Mouse (Mus musculus) kidney, embryonic 15.5 days (tissue): ENCODE data around the gene Lmf1. TPM values are rescaled to one million over a fixed set of nuclear protein-coding genes. Genes with fewer than 3 reads are reported as not detected.

ENCODE experiments used
- ATAC-seq: fragments of 200-750 bp; cut with Nextera tagmentation; replicated peaks from 2 replicates; pipeline ENCODE4 v1.8.0; 2017; ENCODE audit warnings: moderate TSS enrichment; ENCODE audit not compliant: low FRiP score
- H3K27ac ChIP-seq: fragments of 300-500 bp; sonication (generic); 2 replicates; pipeline ENCODE4 v1.5.1; 2015; ENCODE audit warnings: mild to moderate bottlenecking, inconsistent platforms
- H3K27me3 ChIP-seq: fragments of 300-500 bp; sonication (generic); 2 replicates; pipeline ENCODE4 v1.6.1; 2015; ENCODE audit warnings: inconsistent platforms
- H3K36me3 ChIP-seq: fragments of 300-500 bp; sonication (generic); 2 replicates; pipeline ENCODE4 v1.6.1; 2015; ENCODE audit warnings: inconsistent platforms
- H3K4me1 ChIP-seq: fragments of 300-500 bp; sonication (generic); 2 replicates; pipeline ENCODE4 v1.6.1; 2015; ENCODE audit warnings: inconsistent platforms
- H3K4me2 ChIP-seq: fragments of 300-500 bp; sonication (generic); 2 replicates; pipeline ENCODE4 v1.6.1; 2015; ENCODE audit warnings: moderate library complexity, mild to moderate bottlenecking, inconsistent platforms
- H3K4me3 ChIP-seq: fragments of 300-500 bp; sonication (generic); replicated peaks from 2 replicates; pipeline ENCODE4 v1.5.1; 2015; ENCODE audit warnings: mild to moderate bottlenecking, inconsistent platforms
- H3K9ac ChIP-seq: fragments of 300-500 bp; sonication (generic); 2 replicates; pipeline ENCODE4 v1.6.1; 2015; ENCODE audit warnings: mild to moderate bottlenecking, inconsistent platforms
- H3K9me3 ChIP-seq: fragments of 300-500 bp; sonication (generic); replicated peaks from 2 replicates; pipeline ENCODE4 v1.6.1; 2016; ENCODE audit warnings: inconsistent platforms
- WGBS: fragments of 180-500 bp; shearing (Covaris S2); methylation state at CpG from one replicate; pipeline ENCODE4 v1.1.7; 2015; ENCODE audit warnings: mixed read lengths; 5-methylcytosine and 5-hydroxymethylcytosine counted together
- polyA plus RNA-seq: library from polyadenylated mRNA; unstranded; fragments of >200 nt; fragmentation: Nextera tagmentation; extraction: Ambion mirVana; gene quantifications from 2 replicates; pipeline ENCODE4 v1.2.1, GENCODE M21; 2015

Gene Lmf1
- polyA plus RNA-seq, 1 experiment from 2014 or later: 32.1 TPM

DNA sequence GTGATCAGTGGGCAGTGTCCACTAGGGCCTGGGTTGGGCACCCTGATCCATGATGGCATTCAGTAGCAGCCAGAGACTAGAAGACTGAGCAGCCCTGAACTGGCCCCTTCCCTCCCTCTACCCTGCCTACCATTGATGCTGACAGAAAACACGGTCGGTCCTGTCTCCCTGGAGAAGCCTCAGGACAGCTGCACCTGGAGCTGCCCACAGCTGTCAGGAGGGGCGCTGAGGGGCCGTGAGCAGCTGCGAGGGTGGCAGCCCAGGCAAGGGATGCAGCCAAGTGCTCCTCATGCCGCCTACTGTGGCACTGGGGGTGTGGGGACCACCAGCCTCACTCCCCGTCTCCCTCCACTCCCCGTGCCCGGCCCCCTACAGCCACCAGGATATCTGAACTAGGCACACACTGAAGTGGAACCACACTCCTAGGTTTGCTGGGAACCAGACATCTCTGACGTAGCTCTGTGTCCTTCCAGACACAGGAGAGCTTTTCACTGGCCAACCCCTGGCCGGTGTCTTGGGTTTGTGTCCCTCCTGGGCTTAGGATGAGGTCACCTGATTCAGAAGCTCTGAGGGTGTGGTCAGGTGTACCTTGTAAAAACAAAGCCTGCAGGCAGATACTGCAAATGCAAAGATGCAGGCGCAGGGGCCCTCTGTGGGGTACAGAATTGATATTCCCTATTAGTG lies 77.4 kb downstream of the Lmf1 start:
- no peak overlapping the region for H3K4me3 ChIP-seq
- H3K27ac ChIP-seq: no peak overlapping the region
- no peak overlapping the region for H3K9ac ChIP-seq
- no peaks in the 10 kb centered on the region for H3K9me3 ChIP-seq
- no peak overlapping the region for H3K4me2 ChIP-seq
- H3K27me3 ChIP-seq: no peaks in the 10 kb centered on the region
- 57% methylated on average over 12 of the region's 12 CpGs for WGBS
- H3K4me1 ChIP-seq: peaks cover 6% of the 10 kb centered on the region; the same call in 1 of the 2 replicates
- ATAC-seq: peak; percentile 15; the same call in 1 of the 2 replicates
- H3K36me3 ChIP-seq: peaks cover 18% of the 10 kb centered on the region

DNA sequence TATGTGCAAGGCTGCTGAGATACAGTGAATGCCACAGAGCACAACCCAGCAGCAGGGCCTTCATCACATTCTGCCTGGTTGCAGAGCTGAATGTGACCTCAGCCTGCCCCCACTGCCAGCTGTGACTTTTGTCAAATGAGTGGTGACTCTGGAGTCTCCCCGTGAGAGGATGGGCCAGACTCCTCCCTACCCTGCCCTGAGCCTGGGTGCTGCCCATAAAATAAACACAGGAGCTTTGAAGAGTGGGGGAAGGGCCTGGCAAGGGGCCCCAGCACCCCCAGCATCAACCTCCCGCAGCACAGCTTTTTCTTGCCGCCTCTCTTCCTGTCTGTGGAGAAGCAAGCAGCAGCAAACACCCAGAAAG lies 77.9 kb downstream of the Lmf1 start:
- Histone ChIP-seq H3K27ac (0 out of 2 replicates have a peak overlapping the region, but pooled peaks have one; percentile 29), H3K4me1 (peaks cover 6% of the 10 kb centered on the region; the same call in 1 of the 2 replicates), H3K9me3 (no peaks in the 10 kb centered on the region), H3K36me3 (peaks cover 18% of the 10 kb centered on the region), H3K4me3 (no peak overlapping the region), H3K9ac (no peak overlapping the region), H3K4me2 (no peak overlapping the region), H3K27me3 (no peaks in the 10 kb centered on the region)
- no peak for ATAC-seq
- 8% methylated on average over 3 of the region's 3 CpGs for WGBS

DNA sequence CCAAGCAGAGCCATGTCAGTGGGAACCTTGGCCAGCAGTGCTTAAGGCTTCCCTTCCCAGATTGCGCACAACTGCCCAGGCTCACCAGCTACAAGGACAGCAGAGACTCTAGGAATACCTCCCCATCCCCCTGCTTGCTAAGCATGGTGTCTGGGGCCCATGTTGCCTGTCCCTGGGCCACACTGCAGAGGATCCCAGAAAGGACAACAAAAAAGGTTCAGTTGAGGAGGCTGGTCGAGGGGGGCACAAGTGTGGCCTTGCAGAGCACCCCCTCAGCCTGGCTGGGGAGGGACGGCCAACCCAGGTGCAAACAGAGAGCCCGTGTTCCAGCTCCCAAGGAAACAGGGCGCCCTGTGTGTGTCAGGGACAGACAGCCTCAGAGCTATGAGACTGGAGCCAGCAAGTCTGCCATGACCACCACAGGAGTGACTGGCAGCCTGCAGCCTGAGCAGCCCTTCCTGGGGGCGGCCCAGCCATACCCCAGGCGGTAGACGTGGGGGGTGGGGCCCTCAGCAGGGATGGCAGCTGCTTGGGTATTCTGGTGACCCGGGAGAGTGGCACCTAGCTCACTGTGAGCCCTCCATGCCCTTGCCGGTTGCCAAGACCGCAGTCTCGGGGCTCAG lies 84.4 kb downstream of the Lmf1 start:
- Histone ChIP-seq H3K4me2 (no peak overlapping the region), H3K4me1 (no peaks in the 10 kb centered on the region), H3K27me3 (peaks cover 3% of the 10 kb centered on the region; the same call in 1 of the 2 replicates), H3K9me3 (no peaks in the 10 kb centered on the region), H3K36me3 (no peaks in the 10 kb centered on the region), H3K27ac (no peak overlapping the region), H3K4me3 (no peak overlapping the region), H3K9ac (no peak overlapping the region)
- ATAC-seq: no peak
- 59% methylated on average over 12 of the region's 12 CpGs for WGBS

DNA sequence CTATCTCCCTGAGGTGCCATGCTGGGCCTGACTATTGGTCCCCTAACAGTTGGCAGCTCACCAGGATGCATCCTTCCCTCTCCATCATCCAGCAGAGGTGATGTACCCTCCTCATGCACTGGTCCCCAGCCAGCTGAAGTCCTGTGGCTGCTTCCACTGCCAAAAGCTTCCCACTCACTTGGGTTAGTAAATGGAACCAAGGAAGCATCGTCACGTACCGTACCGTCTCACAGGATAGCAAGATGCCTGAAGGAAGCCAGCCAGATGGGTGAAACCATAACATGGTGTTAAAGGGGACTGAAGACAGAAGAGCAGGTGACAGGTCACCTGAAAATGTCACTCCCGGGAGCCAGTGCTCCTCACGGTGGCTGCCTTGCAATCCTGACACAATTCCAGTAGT lies 86.6 kb downstream of the Lmf1 start:
- WGBS: 88% methylated on average over 6 of the region's 6 CpGs
- Histone ChIP-seq H3K9ac (no peak overlapping the region), H3K36me3 (no peaks in the 10 kb centered on the region), H3K27me3 (peaks cover 3% of the 10 kb centered on the region; the same call in 1 of the 2 replicates), H3K27ac (no peak overlapping the region), H3K4me1 (no peaks in the 10 kb centered on the region), H3K4me3 (no peak overlapping the region), H3K9me3 (no peaks in the 10 kb centered on the region), H3K4me2 (no peak overlapping the region)
- ATAC-seq: no peak

DNA sequence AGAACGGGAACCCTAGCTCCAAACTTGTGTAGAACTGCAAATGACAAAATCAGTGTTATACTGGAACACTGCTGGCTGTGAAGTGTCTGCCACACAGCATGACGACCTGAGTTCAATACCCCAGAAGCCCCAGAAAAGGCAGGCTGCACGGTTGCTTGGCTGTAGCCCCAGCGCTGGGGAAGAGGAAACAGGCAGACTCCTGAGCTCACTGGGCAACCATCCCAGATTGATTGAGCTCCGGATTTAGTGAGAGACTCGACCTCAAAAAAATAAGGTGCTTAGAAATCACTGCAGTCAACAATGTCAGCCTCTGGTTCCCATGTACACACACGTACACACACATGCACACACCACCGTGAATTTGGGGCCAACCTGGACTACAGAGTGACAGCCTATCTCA lies 87.0 kb downstream of the Lmf1 start:
- no peaks in the 10 kb centered on the region for H3K9me3 ChIP-seq
- H3K4me1 ChIP-seq: no peaks in the 10 kb centered on the region
- 77% methylated on average over 8 of the region's 8 CpGs for WGBS
- ATAC-seq: no peak
- no peak overlapping the region for H3K27ac ChIP-seq
- H3K9ac ChIP-seq: no peak overlapping the region
- H3K36me3 ChIP-seq: no peaks in the 10 kb centered on the region
- no peak overlapping the region for H3K4me2 ChIP-seq
- peaks cover 3% of the 10 kb centered on the region; the same call in 1 of the 2 replicates for H3K27me3 ChIP-seq
- no peak overlapping the region for H3K4me3 ChIP-seq

DNA sequence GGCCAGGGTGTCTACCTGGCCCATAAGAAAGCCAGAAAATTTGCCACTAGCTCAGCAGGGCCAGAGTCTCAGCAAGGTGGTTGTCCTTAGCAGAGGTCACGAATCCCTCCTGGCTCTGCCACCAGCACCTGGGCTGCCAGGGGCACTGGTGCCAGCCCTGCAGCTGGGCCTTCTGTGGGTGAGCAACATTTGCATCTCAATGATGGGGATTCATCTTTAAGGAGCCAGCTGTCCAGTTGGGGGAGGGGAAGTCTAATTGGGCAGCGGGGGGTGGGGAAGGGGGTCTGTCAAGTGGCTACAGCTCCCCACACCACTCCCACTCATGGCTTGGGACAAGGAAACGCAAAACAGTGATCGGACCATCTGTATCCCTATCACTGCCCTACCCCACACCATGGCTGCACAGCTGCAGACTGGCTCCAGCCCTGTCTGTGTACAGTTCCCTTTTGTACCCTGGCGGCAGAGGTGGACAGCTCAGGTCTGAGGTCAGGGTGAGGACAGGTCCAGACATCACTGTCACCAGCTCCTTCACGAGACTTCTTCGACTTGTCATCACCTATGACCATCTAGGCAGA lies 89.7 kb downstream of the Lmf1 start:
- no peak overlapping the region for H3K4me3 ChIP-seq
- no peaks in the 10 kb centered on the region for H3K4me1 ChIP-seq
- no peak overlapping the region for H3K9ac ChIP-seq
- peaks cover 3% of the 10 kb centered on the region; the same call in 1 of the 2 replicates for H3K27me3 ChIP-seq
- no peaks in the 10 kb centered on the region for H3K9me3 ChIP-seq
- WGBS: 76% methylated on average over 7 of the region's 7 CpGs
- H3K36me3 ChIP-seq: no peaks in the 10 kb centered on the region
- H3K27ac ChIP-seq: no peak overlapping the region
- H3K4me2 ChIP-seq: no peak overlapping the region
- ATAC-seq: no peak

DNA sequence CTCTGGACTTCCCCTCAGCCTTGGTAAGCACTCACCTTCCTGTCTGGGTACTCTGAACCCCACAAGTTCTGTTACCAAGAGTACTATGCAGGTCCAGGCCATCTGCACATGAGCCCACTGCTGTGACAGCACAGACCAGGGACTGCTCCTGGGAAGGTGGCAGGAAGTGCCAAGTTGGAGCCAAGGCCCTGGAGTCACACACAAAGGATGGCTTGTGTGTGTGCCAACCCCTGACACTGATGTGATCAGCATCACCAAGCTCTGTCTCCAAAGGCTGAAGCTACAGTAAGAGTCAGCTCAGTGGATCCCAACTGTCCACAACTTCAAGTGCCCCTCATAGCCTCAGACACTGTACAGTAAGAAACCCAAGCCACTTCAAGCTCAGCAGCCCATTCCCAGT lies 94.1 kb downstream of the Lmf1 start:
- H3K27me3 ChIP-seq: no peaks in the 10 kb centered on the region
- no peak for ATAC-seq
- no peaks in the 10 kb centered on the region for H3K36me3 ChIP-seq
- no peaks in the 10 kb centered on the region for H3K4me1 ChIP-seq
- no peak overlapping the region for H3K27ac ChIP-seq
- H3K9ac ChIP-seq: no peak overlapping the region
- H3K4me3 ChIP-seq: no peak overlapping the region
- no peak overlapping the region for H3K4me2 ChIP-seq
- 0 out of 2 replicates have a peak, but pooled peaks cover 4% of the 10 kb centered on the region for H3K9me3 ChIP-seq

DNA sequence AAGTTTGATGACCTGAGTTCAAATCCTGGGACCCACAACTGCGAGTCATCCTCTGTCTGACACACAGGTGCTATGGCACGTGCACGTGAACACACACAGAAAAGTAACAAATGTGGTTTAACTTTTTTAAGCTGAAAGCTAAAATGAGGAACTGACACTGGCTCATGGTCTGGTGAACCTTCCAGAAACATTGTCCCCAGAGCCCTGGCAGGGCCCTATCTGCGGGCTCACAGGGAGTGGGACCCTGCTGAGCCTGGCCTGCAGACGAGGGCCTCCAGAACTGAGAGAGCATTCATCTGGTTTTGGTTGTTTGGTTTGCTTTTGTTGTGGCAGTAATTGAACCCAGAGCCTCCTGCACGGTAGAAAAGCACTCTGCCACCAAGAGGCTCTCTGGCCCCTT lies 99.1 kb downstream of the Lmf1 start:
- no peaks in the 10 kb centered on the region for H3K27me3 ChIP-seq
- no peak overlapping the region for H3K4me3 ChIP-seq
- H3K4me2 ChIP-seq: no peak overlapping the region
- WGBS: 66% methylated on average over 6 of the region's 6 CpGs
- no peak overlapping the region for H3K9ac ChIP-seq
- H3K36me3 ChIP-seq: no peaks in the 10 kb centered on the region
- no peak for ATAC-seq
- 0 out of 2 replicates have a peak, but pooled peaks cover 4% of the 10 kb centered on the region for H3K9me3 ChIP-seq
- H3K4me1 ChIP-seq: no peaks in the 10 kb centered on the region
- H3K27ac ChIP-seq: no peak overlapping the region

DNA sequence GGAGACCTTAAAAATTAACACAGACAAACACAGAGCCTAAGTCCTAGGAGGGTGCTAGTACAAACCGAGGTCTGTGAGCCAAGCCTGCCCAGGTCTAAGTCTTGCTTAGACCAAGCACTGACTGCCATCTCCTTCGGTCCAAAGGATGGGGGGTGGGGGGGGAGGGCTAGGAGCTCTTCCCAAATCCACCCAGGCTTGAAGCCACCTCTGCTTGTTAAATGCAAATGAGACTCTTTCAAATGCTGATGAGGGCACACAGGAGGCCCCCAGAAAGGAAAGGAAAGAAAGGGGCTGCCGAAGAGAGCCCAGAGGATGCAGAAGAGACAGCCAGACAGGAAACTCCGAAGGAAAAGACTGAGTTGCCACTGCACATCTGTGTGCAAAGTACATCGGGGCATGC lies 100.9 kb downstream of the Lmf1 start:
- Histone ChIP-seq H3K27me3 (peaks cover 4% of the 10 kb centered on the region; the same call in 1 of the 2 replicates), H3K9ac (no peak overlapping the region), H3K36me3 (no peaks in the 10 kb centered on the region), H3K4me3 (no peak overlapping the region), H3K4me2 (no peak overlapping the region), H3K4me1 (no peaks in the 10 kb centered on the region), H3K27ac (no peak overlapping the region), H3K9me3 (0 out of 2 replicates have a peak, but pooled peaks cover 4% of the 10 kb centered on the region)
- 6% methylated on average over 5 of the region's 5 CpGs for WGBS
- no peak for ATAC-seq

DNA sequence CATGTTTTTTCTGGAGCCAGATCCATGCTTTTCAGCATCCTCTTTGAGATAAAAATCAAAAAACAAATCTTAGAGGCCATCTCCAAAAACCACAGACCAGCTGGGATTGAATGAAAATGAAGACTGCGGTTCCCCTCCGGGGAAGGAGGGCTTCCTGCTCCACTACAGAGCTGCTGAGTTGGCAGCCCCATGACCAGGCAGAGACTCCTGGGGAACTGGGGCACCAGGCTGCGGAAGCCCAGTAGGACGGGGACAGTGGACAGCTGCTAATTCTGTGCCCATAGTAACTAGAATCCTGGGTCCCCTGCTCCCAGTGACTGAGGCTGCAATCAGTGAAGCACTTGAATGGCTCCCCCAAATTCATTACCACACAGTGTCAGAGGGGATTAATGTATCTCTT lies 102.8 kb downstream of the Lmf1 start:
- peaks cover 7% of the 10 kb centered on the region; the same call in 1 of the 2 replicates for H3K27me3 ChIP-seq
- ATAC-seq: no peak
- H3K9ac ChIP-seq: no peak overlapping the region
- 79% methylated on average over 4 of the region's 4 CpGs for WGBS
- H3K9me3 ChIP-seq: no peaks in the 10 kb centered on the region
- no peak overlapping the region for H3K27ac ChIP-seq
- no peak overlapping the region for H3K4me2 ChIP-seq
- H3K4me1 ChIP-seq: no peaks in the 10 kb centered on the region
- H3K4me3 ChIP-seq: no peak overlapping the region
- H3K36me3 ChIP-seq: no peaks in the 10 kb centered on the region

DNA sequence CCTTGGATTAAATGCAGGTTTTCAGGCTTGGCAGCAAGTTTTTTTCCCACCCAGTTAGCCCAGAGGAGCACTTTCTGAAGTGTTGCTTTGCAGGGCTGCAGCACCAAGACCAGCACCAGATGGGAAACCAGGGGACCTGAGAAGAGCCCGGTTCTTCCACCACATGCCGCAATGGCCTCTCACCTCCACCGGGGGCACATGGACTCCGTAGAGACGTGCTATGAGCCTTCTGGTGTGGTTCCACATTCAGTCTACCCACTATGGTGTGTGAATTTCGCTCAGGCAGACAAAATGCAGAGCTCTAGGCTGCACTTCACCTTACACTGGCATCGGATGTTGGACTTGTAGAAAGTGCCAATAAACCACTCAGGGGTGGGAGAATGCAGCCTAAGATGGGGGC lies 107.4 kb downstream of the Lmf1 start:
- Histone ChIP-seq H3K27ac (no peak overlapping the region), H3K36me3 (no peaks in the 10 kb centered on the region), H3K9me3 (no peaks in the 10 kb centered on the region), H3K4me2 (no peak overlapping the region), H3K4me3 (no peak overlapping the region), H3K9ac (no peak overlapping the region), H3K27me3 (peaks cover 10% of the 10 kb centered on the region; the same call in 1 of the 2 replicates), H3K4me1 (no peaks in the 10 kb centered on the region)
- ATAC-seq: no peak
- 47% methylated on average over 7 of the region's 7 CpGs for WGBS

DNA sequence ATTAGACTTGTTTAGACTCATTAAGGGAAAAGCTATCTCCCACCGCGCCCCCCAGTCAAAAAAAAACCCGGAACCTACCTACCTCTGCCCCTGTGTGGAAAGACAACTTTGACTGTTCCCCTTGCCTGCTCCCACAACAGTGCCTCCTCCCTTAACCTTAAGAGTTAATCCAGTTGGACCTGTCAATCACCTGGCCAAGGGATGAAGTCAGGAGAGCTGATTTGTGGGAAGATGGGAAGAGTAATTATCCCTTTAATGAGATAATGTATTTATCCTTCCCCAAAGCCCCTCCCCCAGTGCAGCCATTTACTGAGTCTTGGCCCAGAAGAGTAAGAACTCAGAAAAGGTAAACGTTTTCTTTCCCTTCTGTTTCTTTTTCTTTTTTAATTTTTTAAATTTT lies 110.0 kb downstream of the Lmf1 start:
- 73% methylated on average over 4 of the region's 4 CpGs for WGBS
- Histone ChIP-seq H3K9me3 (no peaks in the 10 kb centered on the region), H3K9ac (no peak overlapping the region), H3K27ac (no peak overlapping the region), H3K36me3 (no peaks in the 10 kb centered on the region), H3K27me3 (peaks cover 10% of the 10 kb centered on the region; the same call in 1 of the 2 replicates), H3K4me2 (no peak overlapping the region), H3K4me3 (no peak overlapping the region), H3K4me1 (no peaks in the 10 kb centered on the region)
- ATAC-seq: no peak
